Mouse (Mus musculus): Measurements from ENCODE around the gene Nox3. TPM values are rescaled to one million over a fixed set of nuclear protein-coding genes. Genes with fewer than 3 reads are reported as not detected.

Gene Nox3
- total RNA-seq, 2 experiments from 2014 or later, result not detected

- DNase-seq, result no peak
These were observed 92.9 kb downstream of the Nox3 start for GRCm38 (mm10) chr17:3602954-3603672.

GRCm38 (mm10) chr17:3598393-3598792, 97.7 kb downstream of the Nox3 start:
- no peak for DNase-seq

- DNase-seq, result no peak
These were observed 98.2 kb downstream of the Nox3 start for GRCm38 (mm10) chr17:3597866-3598265.

- DNase-seq, result no peak
These were observed 98.9 kb downstream of the Nox3 start for GRCm38 (mm10) chr17:3597130-3597529.

Other genes starting within 250 kb of the Nox3 start
- not detected for gene Cldn20, start 163.7 kb downstream of the Nox3 start, total RNA-seq (2021)
- gene Tfb1m, start 138.5 kb downstream of the Nox3 start, total RNA-seq (2021), result 1 to 10 TPM; 6.3 to 7.6 TPM